Mouse (Mus musculus): Measurements from ENCODE around the gene Col5a1.

Col5a1 gene

DNA sequence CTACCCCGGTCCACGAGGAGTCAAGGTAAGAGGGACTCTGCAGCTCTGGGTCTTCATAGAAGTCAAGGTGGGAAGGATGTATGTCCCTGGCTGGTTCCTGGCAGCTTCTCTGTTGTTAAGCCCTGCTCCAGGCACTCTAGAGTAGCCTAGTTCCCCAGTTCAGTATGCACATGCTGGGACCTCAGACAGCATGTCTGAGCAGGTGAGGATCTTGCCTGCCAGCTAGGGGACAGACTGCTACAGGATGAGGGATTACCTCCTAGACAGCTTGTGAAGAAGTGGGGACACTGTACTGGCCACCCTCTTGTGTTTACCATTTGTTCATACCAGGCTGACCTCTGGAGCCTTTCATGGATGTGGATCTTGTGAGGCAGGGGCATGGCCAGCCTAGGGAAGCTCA lies 94.8 kb downstream of the Col5a1 start:
- no peak for DNase-seq

DNA sequence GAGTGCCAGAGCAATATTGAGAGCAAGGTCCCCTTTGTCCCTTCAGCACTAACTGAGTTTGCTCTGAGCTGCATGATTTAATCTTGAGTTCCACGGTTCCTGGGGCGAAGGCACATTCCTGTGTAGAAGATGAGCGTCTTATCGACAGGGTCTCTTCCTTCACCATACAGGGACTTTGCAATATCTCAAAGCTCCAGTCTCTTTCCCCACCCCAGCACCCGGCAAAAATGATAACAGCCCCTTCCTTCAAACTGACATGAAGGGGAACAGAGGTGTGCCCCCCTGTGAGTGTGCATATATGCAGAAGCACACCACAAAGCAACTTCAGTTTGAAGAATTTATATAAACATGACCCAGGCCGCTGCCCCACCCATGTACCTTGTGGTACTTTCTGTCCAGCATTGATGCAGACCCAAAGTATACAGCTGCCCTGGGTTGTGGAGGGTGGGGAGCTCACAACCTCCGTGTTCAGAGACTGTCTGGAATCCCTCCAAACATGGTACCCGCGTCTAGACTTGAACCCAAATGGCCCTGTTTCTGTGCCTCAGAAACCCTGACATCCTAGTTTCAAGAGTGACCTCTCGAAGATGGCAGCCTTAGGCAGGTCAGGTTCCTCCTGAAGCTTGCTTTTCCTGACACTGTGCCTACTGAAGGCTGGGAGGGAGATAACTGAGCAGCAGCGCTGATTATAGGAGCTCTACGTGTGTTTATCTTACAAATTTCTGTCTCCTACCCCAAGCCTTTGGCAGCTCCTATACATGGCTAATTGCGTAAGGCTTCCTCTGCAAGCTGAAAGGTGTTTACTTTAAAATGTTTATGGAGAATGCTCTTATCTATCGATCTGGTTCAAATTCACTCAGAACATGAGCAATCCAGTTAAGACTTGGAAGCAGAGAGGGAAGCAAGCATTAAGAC lies 95.7 kb downstream of the Col5a1 start:
- DNase-seq = no peak

DNA sequence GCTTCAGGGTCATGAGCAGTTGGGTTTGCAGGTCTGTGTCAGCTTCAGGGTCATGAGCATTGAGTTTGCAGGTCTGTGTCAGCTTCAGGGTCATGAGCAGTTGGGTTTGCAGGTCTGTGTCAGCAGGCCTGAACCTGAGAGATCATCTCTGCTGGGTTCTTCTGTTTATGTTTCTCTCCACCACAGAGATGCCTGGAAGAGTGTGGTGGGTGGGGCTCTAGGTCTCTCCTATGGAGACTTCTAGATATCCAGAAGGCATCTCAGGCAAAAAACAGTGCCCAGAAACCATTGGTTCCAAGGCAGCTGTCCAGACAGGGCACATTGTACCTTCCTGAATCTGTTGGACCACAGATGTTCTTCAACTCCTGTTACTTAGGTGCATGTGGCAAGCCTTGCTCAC lies 96.9 kb downstream of the Col5a1 start:
- DNase-seq = no peak

DNA sequence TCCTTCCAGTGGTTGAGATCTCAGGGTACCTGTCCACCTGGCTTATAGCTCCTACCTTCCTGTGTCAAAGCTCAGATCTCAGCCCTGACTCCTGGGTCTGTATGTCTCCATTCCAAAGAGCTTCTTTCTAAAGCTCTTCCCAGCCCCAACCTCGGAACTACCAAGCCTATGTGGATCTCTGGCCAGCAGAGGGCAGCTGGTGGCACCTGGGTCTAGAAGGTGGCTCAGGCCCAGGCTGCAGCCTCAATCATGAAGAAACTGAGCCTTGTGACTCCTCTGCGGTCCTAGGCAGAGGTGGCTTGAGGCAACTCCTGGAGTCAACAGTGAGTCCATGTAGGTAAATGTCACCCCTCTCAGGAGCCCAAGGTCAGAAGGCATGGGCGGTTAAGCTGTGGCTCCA lies 97.7 kb downstream of the Col5a1 start:
- peak; percentile 79 to 87 for DNase-seq

DNA sequence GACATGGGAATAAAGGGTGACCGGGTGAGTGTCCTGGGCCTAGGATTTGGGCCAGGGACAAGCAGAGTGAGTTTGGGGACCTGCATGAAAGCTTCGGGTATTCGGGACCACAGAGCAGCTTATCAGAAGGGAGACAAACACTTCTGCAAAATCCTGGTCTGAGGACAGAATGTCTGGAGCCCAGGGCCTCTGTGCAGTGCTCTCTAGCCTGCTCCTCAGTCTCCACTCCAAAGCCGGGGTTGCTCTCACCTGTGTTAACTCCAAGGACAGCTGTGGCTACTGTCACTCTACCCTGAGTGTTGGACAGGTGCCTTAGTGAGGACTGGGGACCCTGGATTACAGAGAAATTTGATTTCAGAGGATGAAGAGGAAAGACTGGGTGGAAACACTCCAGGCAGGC lies 100.5 kb downstream of the Col5a1 start:
- no peak for DNase-seq

DNA sequence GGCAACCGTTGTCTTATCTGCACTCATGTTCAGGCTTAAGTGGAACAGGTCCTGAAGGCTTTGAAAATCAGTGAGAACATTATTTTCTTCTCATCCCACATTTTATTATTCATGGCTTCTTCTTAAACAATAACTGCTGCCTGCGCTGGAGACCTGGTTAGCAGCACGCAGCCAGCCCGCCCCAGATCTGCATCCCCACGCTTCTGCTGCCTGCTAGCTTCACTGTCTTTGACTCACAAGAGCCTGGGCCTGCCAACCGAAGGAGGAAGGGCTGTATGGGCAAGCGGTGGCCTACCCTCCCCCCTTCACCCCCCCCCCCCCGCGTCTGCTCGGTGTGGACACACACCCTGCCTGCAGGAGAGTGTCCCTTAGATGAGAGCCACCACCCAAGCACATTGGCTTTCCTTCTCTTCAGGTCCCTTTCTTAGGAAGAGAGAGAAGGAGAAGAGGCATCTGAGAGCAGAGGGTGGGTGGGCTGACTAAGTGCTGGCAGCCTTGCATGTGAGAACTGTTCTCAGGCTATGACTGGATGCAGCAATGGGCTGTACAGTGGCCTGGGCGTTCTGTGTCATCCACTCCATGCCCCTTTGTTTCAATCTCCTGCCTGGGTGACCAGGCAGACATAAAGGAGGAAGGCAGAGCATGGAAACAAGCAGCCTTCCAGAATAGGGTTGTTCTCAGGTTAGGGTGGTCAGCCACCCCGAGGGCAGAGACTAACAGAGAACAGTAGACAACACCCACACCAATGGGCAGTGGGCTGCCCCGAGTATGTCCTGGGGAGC lies 104.4 kb downstream of the Col5a1 start:
- no peak for DNase-seq

DNA sequence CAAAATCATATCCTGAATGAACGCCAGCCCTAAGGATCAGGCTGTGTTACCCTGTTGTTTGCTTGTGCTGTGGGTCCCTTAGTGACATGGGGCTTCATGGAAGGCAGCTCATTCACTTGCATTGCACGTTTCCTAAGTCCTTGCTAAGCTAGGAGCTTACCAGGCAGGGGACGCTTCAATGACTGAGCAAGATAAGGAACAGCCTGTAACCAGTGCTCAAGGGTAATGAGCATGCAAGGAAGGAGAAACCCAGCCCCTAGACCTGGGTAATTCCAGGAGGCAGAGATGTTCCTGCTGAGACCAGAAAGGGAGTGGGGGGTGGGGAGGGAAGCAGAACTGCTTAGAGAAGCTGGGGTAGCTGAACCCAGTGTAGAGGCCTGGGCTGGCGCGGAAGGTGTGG lies 107.2 kb downstream of the Col5a1 start:
- DNase-seq = no peak

DNA sequence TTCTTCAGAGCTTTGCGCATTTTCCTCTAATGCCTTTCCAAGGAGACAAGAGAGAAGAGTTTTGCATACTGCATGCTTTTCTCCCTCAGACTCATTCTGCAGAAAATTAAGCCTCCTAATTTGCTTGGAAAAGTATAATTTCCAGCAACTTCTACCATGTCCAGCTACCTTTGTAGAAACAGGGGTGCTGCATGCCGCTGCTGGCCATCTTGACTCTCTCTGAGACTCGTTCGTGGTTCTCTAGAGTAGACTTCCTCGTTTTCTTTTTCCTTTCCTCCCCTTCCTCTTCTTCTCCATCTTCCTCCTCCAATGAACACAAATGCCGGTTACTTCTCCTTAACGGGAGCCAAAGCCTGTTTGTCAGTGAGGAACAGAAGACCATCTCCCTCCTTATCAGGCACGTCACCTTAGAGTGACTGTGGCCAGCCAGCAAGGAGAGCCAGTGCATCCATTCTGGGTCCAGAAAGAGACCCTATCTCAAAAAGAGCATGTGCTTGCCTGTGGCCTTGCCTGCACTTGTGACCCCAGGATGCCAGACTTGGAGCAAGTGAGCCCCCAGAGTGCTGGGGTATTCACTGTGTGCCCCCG lies 113.9 kb downstream of the Col5a1 start:
- no peak for DNase-seq

DNA sequence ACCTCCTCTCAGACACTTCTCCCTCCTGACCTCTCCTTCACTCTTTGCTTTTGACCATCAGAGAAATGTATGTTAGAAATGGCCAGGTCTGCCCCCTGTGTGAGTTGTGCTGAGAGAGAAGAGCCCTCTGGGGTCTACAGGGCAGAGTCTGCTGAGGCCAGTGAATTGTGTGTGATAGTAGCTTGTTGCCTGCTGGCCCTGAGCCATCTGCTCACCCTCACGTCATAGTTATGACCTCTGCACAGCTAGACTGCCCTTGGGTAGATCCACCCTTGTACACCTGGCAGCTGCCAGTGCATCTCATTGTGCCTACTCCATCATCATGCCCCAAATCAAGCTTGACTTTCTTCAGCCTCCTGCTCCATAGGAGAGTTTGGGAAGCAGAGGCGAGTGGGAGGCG lies 114.4 kb downstream of the Col5a1 start:
- peak in 1 of 2 experiments; percentile 23 for DNase-seq

DNA sequence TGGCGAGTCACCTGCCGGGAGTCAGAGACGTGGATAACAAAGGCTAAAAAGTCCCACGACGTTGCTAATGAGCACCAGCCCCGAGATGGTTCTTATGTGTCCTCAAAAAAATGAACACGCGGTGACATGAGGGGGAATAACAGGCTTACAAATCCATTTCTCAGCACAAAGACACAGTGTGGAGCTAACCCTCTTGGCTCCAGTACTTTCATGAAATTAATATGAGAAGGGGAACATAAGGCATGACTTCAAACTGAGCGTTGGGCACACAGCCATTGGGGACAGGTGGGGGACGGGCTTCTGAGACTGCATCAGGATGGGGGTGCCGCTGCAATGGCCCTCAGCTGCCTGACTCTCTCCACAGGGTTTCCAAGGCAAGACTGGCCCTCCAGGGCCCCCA lies 115.0 kb downstream of the Col5a1 start:
- DNase-seq = peak; percentile 56 to 69

DNA sequence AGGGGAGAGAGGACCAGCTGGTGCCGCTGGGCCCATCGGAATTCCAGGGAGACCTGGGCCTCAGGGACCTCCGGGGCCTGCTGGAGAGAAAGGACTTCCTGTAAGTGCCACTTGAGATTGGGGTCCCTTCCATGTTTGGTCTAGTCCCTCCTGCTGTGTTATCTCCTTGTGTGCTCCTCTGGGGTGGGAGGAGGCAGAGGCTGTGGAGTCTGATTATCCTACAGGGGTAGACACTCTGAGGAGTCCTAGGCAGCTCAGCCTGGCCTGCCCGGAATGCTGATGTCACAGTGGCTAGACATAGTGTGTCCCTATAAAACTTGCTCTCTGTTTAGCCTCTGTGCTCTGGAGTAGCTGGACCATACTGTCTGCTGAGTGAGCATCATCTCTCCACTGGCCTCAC lies 119.0 kb downstream of the Col5a1 start:
- no peak for DNase-seq

DNA sequence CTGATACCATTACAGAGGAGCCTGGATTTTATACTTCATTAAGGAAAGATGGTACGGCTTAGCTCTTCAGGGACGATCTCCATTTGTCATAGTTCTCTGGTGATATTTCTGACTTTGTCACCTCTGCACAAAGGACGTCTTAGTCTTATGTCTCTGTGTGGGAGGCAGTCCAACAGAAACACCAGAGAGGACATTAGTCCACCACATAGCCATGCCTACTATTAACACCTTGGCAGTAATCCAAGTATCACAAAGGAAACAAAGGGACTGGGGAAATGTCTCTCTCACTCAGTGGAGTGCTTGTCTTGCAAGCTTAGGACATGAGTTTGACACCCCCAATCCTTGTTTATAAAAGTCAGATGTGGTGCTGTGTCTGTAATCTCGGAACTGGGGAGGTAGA lies 122.0 kb downstream of the Col5a1 start:
- DNase-seq = no peak

DNA sequence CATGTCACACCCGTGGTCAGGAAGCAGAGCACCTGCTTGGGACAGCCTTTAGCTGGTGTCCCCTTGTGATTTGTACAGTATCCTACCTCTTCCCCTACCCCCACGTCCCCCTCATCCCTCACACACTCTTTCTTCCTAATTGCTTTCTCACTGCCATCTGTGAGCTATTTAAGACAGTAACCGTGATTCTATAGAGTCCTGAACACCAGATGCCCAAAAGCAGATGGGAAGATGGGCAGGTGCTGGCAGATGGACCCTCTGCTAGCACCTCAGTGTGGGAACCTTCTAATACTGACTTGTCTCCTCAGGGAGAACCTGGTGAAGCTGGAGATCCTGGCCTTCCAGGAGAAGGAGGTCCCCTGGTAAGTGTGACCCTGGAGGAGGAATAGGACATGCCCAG lies 126.1 kb downstream of the Col5a1 start:
- no peak for DNase-seq

DNA sequence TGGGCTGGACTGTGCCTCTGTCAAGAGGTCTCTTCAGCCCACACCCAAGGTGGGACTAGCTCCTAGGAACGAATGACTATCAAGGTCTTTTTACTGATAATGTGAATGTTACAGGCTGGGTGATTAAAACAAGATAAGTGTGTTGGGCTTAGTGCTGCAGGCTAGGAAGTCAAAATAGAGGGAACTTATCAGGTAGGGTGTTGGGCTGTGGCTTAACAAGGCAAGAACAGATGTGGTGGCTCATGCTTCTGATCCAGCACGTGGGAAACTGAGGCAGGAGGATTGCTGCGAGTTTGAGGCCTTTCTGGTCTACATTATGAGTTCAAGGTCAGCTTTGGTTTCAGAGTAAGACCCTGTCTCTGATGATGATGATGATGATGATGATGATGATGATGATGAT lies 128.6 kb downstream of the Col5a1 start:
- no peak for DNase-seq

DNA sequence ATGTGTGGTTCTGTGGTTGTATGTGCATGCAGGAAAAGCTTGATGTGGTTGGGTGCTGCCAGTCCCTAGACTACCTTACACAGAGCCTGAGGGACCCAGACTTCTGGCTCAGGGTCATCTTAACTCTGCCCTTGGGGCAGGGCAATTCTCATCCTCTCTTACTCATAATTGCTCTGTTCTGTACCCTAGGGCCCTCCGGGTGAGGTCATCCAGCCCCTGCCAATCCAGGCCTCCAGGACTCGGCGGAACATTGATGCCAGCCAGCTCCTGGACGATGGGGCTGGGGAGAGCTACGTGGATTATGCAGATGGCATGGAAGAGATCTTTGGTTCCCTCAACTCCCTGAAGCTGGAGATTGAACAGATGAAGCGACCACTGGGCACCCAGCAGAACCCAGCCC lies 138.2 kb downstream of the Col5a1 start:
- DNase-seq = no peak

DNA sequence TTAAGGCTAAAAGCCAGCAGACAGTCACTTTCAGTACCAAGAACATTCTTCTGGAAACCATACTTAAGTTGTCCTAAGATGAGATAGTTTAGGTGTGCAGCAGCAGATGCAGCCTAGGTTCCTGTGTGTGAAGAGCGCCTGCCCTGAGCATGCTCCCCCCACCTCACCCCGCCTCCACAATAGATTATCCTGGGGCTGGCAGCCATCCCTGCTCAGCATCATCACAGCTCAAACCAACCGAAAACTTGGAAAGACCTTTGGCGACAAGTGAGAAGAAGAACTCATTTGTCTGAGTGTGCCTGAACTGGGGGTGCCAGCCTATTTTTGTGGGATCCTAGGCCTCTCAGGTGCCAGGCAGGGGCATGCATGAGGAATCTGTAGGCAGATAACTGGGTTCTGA lies 139.6 kb downstream of the Col5a1 start:
- DNase-seq = peak in 1 of 2 experiments; percentile 50

DNA sequence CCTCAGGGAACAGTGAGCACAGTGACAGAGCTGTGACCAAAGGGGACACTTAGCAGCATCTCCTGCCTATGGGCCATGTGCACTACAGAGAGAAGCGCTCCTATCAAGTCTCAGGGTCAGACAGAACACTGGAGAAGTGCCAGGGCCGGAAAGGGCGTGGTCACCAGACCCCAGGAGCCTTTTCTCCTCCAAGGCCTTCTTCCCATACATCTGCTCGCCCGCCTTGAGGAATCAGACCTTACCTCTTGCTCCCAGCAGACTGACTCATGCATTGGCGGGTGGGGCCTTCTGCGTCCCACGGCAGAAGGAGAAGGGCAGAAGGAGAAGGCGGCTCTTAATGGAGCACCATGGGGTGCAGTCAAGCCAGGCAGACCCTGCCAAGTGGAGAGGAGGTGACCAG lies 145.6 kb downstream of the Col5a1 start:
- DNase-seq = no peak

DNA sequence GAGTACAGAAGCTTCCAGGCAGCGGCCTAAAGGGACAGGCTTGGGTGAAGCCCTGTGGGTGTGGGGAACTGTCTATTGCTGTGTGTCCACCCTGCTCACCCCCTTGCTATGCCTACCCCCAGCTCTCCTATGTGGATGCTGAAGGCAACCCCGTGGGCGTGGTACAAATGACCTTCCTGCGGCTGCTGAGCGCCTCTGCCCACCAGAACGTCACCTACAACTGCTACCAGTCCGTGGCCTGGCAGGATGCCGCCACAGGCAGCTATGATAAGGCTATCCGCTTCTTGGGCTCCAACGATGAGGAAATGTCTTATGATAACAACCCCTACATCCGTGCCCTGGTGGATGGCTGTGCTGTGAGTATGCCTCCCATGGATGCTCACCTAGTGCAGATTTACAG lies 146.2 kb downstream of the Col5a1 start:
- DNase-seq = no peak

DNA sequence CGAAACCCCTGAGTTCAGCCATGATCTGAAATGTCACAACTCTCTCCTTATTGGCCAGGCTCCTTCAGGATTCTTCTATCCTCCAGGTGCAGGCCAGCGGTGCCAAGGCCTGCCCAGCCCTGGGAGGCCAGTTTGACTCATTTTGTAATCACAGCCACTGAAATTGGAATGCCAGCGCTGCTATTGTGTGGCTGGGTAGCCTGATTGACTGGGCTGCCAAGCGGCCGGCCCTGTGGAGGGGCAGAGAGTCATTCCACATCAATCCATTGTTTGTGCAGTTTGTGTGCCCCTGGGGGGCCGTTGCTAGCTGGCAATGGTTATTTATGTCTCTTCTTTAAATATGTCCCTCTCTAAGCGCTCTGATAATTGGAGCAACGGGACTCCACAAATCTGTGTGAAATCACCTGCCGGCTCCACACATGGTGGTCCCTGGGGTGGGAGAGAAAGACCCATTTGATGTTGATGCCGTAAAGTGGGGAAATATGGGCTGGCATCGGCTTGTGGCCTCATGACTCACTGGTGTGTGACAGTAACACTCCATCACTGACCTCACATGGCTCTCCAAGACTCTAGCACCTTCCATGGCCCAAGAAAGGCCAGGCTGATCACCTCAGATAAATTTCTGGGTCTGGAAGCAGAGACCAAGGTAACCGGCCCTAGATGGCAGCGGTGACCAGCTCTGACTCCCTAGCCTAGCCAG lies 147.9 kb downstream of the Col5a1 start:
- no peak for DNase-seq

DNA sequence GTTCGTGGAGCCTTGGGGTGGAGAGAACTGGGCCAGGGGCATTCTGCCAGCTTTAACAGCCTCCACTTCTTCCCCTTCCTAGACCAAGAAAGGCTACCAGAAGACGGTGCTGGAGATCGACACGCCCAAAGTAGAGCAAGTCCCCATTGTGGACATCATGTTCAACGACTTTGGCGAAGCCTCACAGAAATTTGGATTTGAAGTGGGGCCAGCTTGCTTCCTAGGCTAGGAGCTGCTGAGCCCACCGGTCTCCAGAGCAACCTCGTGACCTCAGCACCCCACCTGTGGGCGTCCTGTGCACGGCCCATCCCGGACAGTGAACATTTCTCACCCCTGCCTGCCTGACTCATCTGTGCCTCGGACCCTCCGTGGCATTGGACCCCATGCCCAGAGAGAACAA lies 150.6 kb downstream of the Col5a1 start:
- peak in 1 of 2 experiments; percentile 28 for DNase-seq

DNA sequence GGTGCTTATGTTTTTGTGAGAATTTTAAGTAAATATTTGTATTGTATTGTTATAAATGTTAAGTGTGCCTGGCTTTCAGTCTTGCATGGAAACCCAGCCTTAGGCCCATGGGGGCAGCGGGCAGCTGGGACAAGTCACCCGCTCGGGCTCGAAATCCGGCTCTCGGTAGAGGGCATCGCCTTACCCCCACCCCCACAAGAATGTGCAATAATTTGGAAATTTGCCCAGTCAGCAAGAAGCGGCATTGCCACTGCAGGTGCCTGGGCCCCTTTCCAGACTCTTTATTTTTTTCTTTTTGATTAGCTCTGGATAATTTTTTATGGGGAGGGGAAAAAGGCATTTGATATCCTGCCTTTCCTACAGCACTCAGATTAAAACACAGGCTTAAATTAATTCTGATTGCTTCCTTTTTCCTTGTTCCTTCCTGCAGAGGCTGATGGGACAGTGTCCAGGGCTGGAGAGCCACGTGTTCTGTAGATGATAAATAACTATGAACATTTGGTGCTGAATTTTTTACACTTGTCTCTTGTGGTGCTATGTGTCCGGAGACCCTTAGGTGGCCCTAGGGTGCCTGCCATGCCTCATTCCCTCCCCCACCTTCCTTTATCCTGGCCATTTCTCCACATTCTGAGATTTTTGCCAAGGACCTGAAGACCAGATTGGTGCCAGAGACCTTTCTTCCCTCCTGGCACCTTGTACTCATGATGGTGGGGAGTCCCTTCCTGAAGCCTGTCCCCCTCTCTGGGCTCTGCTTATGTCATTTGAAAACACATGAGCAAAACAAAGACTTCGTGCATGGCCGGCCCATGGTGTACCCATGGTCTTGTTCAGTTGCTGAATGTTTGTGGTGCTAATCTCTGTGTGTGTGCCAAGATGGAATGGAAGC lies 151.5 kb downstream of the Col5a1 start:
- peak; percentile 55 to 56 for DNase-seq

Measured in cerebellum, postnatal 25 days (tissue).